Mouse (Mus musculus): ENCODE measurements around the gene Pcx.

- no peak for TF ChIP-seq EP300 (optimal IDR thresholded peaks at IDR 0.05)
- TF ChIP-seq CTCF (IDR thresholded peaks at IDR 0.05; ENCODE audit: low read depth), result no peak
Measured at GRCm38 (mm10) chr19:4568832-4569231, 58.6 kb downstream of the Pcx start.

Measured in stomach, postnatal 0 days (tissue).